Mouse (Mus musculus) liver, postnatal 0 days (tissue): ENCODE measurements around the gene Cflar.

Experiments
- CTCF ChIP-seq: sonication (generic); IDR thresholded peaks from 2 replicates; pipeline ENCODE4 v1.5.1; 2016; ENCODE audit warnings: antibody characterized with exemption, low read depth
- EP300 ChIP-seq: IDR thresholded peaks from 2 replicates; pipeline ENCODE4 v1.6.1; 2016; ENCODE audit warnings: antibody characterized with exemption, low read depth, mild to moderate bottlenecking

GRCm38 (mm10) chr1:58801558-58802285 lies 90.4 kb downstream of the Cflar start:
- TF ChIP-seq CTCF, result no peak
- TF ChIP-seq EP300, result no peak
